Mouse (Mus musculus) heart, postnatal 36 days (tissue): ENCODE measurements around the gene Ppp1ca. TPM values are rescaled to one million over a fixed set of nuclear protein-coding genes. Genes with fewer than 3 reads are reported as not detected.

Source experiments
- DNase-seq, 2 experiments: peaks; one replicate each; pipeline ENCODE4 v3.0.0; 2021 to 2022
- intact Hi-C: fragments of 180-260 bp; cut with DNase I; formaldehyde crosslinking; loops from one replicate; pipeline ENCODE4 v1.15.1; 2025
- total RNA-seq, 2 experiments: library from RNA; stranded (reverse); gene quantifications; 2 replicates each; pipeline ENCODE4 v1.2.3; 2021

Ppp1ca gene
- total RNA-seq, 2 experiments from 2014 or later: 326 to 332 TPM

DNA sequence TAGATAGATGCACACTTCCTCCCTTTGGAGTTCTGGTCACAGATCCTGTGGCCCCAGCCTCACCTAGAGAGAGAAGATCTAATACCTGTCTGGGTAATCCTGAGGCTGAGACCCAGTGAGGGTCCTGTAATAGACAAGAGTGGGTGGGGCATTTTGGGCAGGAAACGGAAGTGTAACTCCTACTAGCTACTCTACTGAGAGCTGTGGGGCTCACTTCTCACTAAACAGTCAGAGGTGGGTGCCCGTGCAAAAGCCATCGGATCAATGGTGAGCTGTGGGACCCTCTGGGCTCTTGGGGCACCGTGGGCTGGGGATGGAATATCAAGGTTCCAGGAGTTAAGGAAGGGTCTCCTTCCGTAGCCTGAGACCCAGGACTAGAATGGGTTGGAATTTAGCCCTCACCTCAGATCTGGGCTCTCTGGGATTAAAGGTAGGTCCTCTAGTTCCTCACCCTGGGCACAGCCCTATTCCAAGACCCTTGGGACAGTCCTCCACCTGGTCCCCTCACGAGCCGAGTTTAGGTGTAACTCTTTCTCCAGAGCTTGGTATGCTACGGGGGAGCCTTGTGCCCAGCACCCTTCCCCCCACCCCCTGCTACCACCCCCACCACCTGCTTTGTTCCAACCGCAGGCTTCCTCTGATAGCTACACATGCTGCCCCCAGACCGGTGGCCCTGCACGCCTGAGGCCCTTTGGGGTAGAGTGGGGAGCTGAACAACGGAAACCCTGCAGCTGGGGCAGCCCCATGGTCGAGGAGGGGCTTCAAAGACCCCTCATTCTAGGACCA is 37.2 kb upstream of the Ppp1ca start:
- no peak for DNase-seq
- intact Hi-C loops: no loop called here

DNA sequence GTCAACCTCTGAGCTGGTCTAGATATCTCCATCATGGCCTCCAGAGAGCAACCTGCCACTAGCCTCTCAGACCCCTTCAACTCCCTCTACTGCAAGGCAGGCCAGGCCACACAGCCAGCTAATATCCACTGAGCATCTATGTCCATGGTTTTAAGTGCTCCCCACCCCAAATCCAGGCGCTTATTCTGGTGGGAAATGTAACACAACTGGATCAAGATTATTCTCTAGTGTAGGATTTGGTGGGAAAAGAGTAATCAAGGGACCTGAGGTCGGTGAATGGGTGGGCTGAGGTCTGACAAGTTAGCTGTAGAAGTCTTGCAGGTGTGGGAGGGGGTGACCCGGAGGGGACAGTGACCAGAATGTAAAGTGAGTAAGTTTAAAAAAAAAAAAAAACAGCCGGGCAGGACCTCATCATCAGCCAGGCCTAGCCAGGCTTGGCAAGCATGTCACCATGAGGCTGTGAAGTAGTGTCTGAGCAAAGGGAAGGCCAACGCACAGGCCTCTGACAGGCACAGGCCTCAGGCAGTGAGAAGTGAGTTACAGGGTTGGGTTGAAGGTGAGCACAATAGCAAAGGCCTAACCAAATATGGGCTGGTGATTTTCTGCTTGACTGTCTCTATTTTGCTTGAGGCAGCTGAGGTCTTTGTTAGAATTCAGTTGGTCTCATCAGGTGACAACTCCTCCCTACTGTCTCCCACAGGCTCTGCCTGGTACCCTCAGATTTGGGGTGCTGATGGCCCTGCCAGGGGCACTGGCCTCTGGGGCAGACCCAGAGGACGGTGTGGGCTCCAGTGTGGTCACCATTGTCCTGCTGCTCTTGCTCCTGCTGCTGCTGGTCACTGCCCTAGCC is 36.4 kb upstream of the Ppp1ca start:
- intact Hi-C loops: no loop called here
- DNase-seq: no peak

DNA sequence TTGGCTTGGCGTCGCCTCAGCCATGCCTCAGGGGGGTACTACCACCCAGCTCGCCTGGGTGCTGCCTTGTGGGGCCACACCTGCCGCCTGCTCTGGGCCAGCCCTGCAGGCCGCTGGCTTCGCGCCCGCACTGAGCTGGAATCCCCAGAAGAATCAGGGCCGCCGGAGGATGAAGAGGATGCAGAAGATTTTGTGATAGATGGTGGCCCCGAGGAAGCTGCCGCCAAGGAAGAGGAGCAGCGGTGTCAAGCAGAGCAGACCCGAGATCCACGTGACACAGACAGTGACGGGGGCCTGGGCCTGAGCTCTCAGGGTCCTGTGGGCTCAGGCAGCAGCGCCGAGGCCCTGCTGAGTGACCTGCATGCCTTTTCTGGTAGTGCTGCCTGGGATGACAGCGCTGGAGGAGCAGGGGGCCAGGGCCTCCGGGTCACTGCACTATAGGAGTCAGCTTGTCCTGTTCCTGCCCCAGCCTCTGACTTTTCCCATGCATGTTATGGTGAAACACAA is 35.7 kb upstream of the Ppp1ca start:
- intact Hi-C loops: no loop called here
- DNase-seq: no peak

DNA sequence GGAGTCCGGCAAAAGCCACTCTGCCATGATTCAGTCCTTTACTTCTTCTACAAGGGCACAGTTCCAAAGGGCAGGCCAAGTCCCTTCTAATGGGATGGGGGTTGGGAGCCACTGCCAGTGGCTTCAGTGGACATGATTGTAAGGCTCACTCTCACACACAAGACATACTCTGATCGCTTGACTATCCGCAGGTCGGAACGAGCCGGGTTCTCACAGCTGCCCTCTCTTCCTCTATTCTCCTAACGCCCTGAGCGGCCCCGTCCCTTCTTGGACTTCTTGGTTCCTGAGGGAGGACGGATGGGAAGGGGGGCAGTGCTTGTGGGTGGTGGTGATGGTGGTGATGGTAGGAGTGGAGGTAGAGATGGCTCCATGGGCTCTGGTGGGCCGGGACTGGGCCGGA is 35.1 kb upstream of the Ppp1ca start:
- no peak for DNase-seq
- intact Hi-C loops: no loop called here

DNA sequence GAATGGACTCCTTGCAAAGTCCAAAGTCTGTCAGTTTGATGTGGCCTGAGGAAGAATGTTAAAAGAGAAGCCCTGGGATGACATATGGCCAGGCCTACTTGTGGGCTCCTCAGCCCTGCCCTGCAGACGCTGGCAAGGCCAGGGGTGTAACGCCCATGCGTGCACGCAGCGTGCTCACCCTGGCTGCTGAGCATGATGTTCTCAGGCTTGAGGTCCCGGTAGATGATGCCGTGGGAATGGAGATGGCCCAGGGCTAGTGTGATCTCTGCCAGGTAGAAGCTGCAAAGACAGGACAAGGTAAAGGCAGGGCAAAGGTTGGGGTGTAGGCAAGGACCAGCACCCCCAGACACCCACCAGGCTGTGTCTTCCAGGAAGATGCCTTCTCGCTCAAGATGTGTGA is 32.8 kb upstream of the Ppp1ca start:
- intact Hi-C loops: no loop called here
- no peak for DNase-seq

DNA sequence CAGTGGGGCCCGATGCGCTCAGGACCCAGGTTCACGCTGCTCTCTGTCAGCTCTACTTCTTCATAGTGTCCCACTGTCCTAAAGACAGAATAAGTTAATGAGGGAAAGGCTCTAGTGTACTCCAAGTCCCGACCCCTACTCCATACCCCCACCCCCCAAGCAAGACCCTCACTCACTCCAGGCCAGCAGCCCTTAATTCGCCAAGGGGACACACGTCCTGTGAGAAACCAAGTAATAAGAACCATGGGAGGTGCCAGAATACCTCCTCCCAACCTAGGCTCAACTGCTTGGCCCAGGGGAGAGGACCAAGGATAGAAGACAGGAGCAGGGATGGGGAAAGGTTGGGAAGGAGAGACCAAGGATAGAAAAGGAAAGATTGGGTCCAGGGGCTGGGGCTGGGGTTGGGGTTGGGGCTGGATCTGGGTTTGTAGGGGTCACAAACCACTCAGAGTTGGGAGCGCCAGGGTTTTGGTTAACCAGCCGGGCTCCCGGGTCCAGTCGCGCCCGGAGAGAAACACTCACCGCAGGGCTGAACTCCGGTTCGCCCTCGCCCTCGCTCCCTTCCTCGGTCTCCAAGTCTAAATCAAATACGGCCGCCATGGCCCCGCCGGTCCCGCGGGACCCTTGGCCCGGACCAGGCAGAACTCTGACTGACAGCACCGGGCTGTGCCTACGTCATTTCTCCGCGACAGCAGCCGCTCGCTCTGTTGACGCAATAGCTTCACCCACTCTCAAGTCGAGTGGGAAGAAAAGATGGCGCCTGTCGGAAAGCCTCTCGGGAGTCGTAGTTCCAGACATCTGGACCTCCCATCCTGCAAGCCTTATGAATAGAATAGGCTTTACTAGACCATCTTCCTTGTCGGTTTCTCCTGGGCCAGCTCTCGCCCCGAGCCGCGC is 29.0 kb upstream of the Ppp1ca start, which contains the start of gene Rps6kb2:
TSS of gene Rps6kb2 (minus strand) at position 709 of the 897 bp plus-strand sequence.
- peak; percentile 95 to 97 for DNase-seq
- intact Hi-C loops: loop anchor here (2.0 kb wide), 1 partner anchor 36 kb away; no protein-coding TSS in a partner anchor

DNA sequence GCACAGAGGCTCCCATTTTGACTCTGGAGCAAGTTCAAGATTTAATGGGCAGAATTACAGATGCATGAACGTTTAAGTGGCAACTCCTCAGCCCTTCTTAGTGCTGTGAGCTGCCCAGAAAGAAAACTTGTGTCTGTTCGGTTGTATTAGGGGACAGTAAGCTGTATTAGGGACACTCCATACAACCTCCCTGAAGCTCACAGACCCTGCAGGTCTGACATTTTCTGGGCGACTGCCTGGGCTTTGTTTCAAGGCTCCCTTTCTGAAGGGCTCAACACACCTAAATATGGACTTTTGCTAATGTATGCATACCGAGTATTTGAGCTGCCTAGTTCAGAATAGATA is 28.4 kb upstream of the Ppp1ca start:
- DNase-seq: no peak
- intact Hi-C loops: loop anchor here (2.0 kb wide), 1 partner anchor 37 kb away; no protein-coding TSS in a partner anchor

DNA sequence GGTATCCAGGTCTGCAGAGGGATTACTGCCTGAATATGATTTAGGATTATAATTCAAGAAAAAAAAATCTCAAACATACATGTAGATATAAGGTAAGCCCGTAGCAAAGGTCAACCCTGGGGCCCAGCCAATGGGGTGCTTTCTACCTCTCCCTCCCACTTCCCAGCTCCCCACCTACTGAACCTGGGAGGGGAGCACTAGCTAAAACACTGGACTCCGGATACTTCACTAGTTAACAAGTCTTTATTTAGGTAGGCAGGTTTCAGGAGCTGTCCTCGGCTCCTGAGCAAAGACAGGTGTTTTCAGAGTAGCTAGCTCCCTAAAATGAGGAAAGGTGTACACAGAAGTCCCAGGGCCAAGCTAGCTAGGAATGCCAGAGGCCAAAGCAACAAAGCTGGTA is 27.8 kb upstream of the Ppp1ca start:
- no peak for DNase-seq
- intact Hi-C loops: no loop called here

DNA sequence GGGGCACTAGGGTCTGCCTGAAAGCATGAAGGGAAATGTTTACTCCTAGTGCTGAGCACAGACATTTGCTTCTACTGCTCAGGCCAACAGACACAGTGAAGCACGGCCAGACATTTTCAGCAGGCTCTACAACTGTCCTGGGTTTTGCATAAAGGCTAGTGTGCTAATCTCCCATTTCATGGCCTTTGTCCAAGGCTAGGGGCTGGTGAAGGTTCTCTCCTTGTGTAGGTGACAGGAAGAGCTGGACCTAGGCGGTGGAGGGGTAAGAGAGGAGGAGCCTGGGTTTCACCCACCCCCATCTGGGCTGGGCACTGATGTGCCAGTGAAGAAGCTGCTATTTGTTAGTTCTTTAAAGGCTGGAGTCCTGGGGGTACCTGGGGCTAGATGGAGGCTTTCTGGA is 27.1 kb upstream of the Ppp1ca start:
- no peak for DNase-seq
- intact Hi-C loops: no loop called here

DNA sequence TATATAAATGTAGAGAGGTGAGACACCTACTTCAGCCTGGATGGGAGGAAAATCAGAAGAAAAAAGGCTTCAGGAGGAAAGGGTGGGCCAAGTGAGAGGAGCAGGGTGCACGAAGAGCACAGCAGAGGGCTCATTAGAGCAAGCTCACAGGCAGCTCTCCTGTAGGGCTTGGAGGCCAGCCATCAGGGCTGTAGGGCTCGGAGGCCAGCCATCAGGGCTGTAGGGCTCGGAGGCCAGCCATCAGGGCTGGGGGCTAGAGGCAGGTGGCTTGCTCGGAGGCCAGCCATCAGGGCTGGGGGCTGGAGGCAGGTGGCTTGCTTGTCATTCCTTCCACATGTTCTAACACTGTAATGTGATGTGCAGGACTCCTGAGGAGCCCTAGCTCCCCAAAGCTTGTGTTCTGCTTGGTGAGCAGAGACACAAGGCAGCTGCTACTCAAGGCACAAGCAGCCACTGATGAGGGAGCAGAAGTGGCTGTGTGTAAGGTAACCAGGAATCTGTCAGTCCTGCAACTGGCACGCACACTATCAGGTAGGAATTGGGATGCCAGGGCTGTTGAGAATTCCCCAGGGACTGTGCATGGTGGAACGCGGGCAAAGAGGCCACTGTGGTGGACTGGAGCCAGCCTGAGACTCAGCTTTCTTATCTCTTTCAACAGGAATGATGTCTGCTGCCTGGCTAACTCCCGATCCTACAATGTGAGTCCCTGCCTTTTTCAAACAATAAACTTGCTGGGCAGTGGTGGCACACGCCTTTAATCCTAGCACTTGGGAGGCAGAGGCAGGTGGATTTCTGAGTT is 25.0 kb upstream of the Ppp1ca start:
- no peak for DNase-seq

DNA sequence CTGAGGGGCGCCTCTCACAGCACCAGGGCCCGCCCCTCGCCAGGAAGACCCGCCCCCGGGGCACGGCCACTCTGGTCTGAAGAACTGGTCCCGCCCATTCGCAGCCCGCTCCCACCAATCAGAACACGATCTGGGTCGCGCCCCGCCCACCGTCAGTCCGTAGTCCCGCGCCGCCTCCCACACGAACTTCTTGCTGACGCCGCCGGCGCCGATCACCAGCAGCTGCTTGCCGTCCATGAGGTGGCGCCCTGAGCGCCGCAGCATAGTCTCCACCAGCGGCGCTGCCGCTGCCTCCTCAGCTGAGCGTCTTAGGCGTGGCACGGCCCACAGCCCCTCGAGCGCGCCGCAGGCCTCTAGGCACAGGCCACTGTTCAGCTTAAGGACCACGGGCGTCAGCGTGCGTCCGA is 22.5 kb upstream of the Ppp1ca start:
- intact Hi-C loops: loop anchor here (1.0 kb wide), 1 partner anchor 22 kb away; the partner anchor contains the start of gene Tbc1d10c
- peak; percentile 99 to 100 for DNase-seq

More for the DNA sequence above, 25.0 kb upstream of the Ppp1ca start:
- intact Hi-C loops: no loop called here

DNA sequence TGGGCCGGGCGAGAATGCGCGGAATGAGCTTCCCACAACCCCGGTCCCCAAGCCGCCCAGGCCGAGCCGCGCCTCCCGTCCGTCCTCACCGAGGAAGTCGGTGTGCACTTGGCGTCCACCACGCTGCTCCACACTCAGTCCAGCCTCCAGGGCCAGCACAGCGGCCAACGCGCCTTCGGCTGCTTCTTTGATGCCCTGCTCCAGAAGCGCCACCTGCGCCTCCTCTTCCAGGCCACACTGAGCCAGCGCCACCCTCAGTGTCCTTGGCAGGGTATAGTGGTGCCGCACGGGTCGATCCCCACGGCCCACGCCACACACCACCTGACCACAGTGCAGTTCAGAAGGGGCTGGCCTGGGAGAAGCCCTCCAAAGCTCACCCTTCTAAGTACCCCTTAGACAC is 22.1 kb upstream of the Ppp1ca start:
- DNase-seq: no peak
- intact Hi-C loops: loop anchor here (1.0 to 2.0 kb wide), 2 partner anchors 21 to 59 kb away; partner anchors contain the start of gene Tbc1d10c

DNA sequence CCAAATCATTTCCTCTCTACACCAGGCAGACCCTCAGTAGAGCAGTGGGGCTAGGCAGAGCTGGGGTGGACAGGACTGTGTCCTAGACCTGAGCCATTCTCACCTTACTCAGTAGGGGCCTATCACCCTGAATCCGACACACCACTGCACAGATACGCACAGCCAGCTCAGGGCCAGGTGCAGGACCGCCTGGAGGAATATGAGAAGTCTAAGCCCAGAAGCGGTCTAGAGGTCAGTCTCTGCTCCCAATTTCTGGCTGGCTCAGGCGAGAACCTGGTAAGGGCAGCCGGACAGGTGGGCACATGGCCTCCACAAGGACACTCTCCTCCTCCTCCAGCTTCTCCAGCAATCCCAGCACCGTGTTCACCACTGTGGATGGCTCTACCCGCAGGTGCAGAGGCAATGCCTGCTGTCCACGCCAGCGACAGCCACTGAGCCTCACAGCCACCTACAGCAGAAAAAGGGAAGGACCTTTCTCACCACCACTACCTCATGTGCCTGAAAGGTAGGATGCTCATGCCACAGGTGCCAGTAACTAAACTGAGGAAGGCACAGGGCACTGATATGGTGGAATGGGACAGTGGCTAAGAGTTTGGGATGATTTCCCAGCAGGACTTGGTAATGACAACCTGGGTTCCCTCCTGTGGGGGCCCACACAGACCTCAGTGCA is 21.0 kb upstream of the Ppp1ca start:
- DNase-seq: no peak
- intact Hi-C loops: loop anchor here (2.0 kb wide), 1 partner anchor 58 kb away; no protein-coding TSS in a partner anchor

DNA sequence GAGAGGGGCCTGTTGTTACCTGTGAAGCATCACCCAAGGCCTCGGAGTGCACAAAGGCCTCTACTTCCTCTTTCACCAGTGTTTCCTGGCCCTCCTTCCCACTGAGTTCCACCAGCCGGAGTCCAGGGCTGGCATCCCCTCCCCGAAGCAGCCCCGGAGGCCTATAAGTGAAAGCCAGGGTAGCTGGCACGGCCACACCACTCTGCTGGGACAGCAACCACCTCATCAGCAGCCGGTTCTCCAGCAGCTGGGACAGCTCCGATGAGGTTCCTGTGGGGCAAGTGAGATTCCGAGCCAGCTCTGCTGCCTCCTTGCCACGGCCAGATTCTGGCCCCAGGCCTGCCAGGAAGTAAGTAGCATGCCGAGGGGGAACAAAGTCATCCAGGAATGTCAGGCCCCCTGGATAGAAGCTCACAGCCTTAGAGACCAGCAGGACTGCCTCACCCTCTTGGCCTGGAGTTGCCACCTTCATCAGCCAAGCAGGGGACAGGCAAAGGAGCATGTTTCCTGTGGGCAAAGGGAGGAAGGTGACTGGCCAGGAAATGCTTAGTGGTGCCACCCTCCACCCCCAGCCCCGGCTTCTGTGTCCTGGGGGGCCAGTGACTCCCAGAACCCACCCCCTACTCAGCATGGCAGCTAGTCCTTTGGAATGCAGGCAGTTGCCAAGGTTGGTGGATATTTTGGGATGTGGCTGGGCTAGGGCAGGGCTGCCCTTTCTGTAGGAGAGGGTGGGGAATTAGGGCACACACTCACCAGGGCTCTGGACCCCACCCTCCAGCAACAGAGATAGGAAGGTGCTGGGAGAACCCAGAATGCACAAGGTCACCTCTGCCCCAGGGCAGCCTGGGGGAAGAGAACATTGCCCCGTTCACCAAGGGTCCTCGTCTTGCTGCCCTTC is 20.2 kb upstream of the Ppp1ca start:
- intact Hi-C loops: loop anchor here (2.0 kb wide), 1 partner anchor 57 kb away; no protein-coding TSS in a partner anchor
- DNase-seq: peak in 1 of 2 experiments; percentile 41

DNA sequence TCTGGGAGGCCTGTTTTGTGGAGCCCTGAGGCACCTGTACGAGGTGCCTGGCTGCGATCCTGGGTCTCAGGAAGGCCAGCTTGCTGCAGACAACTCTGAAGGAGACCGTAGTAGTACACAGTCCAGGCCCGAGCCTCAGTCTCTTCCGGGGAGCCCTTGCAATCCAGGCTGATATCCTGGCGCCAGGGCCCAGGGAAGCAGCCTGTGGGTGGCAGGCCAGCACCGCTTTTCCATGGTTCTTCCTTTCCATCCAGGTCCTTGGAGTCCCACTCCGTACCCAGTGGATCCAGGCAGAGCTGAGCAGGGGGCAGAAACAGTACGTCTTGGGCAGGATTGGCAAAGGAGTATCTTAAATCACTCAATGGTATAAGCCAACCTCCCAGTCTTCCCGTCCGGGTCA is 18.9 kb upstream of the Ppp1ca start:
- intact Hi-C loops: no loop called here
- DNase-seq: no peak

DNA sequence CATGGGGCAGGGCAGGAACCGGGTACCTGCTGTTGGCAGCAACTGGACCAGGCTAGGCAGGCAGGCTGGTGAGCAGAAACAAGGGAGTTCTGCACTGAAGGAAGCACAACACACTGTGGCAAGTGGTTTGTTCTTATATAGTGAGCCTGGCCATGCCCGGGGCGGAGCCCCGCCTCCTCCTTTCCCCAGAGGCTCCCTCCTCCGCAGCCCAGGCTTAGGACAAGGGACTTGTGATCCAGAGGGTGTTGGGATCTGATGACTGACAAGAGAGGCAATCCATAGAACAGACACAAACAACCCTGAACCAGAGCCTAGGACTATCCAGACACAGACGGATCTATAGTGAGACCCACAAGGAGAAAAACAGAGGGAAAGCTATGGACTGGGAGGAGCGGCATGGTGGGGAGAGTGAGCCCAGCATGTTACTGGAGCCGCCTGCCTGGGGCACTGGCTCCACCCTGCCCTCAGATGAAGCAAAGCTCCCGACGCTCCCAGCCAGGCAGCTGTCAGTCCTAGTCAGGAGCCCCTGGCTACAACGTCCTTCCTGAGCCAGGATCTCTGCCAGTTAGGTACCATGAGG is 16.4 kb upstream of the Ppp1ca start, which contains the start of gene Carns1:
TSS of gene Carns1 (minus strand) at position 112 of the 580 bp plus-strand sequence.
- intact Hi-C loops: no loop called here
- DNase-seq: peak in 1 of 2 experiments; percentile 61

DNA sequence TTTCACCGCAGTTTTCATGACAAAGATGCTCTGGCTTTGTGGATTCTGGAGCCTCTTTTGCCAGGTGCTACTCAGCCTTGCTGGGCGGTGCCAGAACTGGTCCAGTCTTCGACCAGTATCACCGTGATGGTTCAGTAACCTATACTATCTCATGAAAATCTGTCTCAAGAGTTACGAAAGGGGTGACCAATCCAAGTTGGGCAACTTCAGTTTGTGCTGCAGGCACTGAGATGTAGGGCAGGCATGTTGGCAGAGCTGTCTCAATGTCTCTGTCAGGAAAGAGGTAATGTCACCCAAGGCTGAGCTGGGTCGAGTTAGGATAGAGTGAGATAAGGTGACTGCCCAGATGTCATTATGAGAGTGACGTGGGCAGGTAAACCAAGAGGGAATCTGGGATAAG is 11.5 kb upstream of the Ppp1ca start:
- DNase-seq: no peak

More for the DNA sequence above, 11.5 kb upstream of the Ppp1ca start:
- intact Hi-C loops: no loop called here
